In genomic region chr3:28780994-28781393, GRCm38 (mm10) we compare ENCODE assay signal across 8 mouse cellular contexts. TPM values are rescaled to one million over a fixed set of nuclear protein-coding genes. Genes with fewer than 3 reads are reported as not detected.
DNase-seq lines count a peak whose midpoint lies in the region; ATAC-seq lines count a peak whose summit lies in the region.

Gene Eif5a2, plus strand, starts transcription at chr3:28781276.

- 2% methylated on average over 46 of the region's 46 CpGs for WGBS in hindbrain, embryonic 13.5 days

- H3K4me2 ChIP-seq in hindbrain, embryonic 13.5 days: peak within 1 kb of the TSS; percentile 81

- no peaks in the 10 kb centered on the region for H3K9me3 ChIP-seq in hindbrain, embryonic 13.5 days

- H3K9ac ChIP-seq in hindbrain, embryonic 13.5 days: peak within 1 kb of the TSS; percentile 84

- no peaks in the 10 kb centered on the region for H3K36me3 ChIP-seq in hindbrain, embryonic 13.5 days

- peak; percentile 95 for DNase-seq in T-cell, adult 2 months (ENCODE audit: low spot score)
- DNase-seq in cerebellum, postnatal 25 days: peak; percentile 90 to 96
- peak; percentile 82 to 88 for DNase-seq in frontal cortex, postnatal 25 days (ENCODE audit: low spot score in 2 of 2)
- peak; percentile 89 to 93 for DNase-seq in layer of hippocampus, postnatal 14 days (ENCODE audit: low spot score in 2 of 2)
- peak; percentile 96 for DNase-seq in lung, postnatal 10 days
- DNase-seq in ovary, postnatal 14 days (ENCODE audit: low spot score): peak; percentile 82
- DNase-seq in thymus, postnatal 10 days (ENCODE audit: low spot score in 2 of 2): peak; percentile 93 to 96

- ATAC-seq in hindbrain, embryonic 13.5 days (ENCODE audit: low FRiP score): peak; percentile 99

- H3K4me1 ChIP-seq in hindbrain, embryonic 13.5 days (replicated peaks): peaks cover 12% of the 10 kb centered on the region

- H3K27ac ChIP-seq in hindbrain, embryonic 13.5 days: no peak within 1 kb of the TSS

- H3K27me3 ChIP-seq in hindbrain, embryonic 13.5 days: 0 out of 2 replicates have a peak, but pooled peaks cover 9% of the 10 kb centered on the region

- peak within 1 kb of the TSS; percentile 80 for H3K4me3 ChIP-seq in hindbrain, embryonic 13.5 days

RNA-seq across cellular contexts. Expression of gene Eif5a2, which starts in this region (rescaled TPM):
- polyA plus RNA-seq in hindbrain, embryonic 13.5 days (2015; fragmentation: Nextera tagmentation; extraction: Ambion mirVana): 10.6 and 11.0 TPM in 2 replicates
- total RNA-seq in layer of hippocampus, postnatal 14 days (2021): 10 to 100 TPM; 20.5 to 21.4 TPM
